Mouse (Mus musculus): ENCODE data around the gene Npr2.

The Npr2 gene

DNA sequence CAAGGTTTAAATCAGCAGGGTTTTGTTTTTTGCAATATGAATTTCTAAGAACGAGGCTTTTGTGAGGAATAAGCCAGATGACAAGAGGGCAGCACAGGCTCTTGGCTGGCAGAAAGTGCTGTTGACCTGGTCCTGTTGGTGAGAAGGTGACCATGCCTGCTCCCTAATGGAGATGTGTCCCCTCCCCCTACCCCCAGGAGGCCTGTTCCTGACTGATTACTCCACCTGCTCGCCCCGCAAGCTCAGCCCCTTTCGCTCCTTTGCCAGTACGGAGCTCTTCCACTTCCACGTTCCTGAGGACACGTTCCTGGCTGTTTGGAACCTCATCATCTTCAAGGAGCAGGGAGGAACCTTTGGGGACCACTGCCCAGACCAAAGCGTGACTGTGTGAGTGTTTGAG is 42.0 kb downstream of the Npr2 start:
- peak; percentile 30 to 55 for DNase-seq

DNA sequence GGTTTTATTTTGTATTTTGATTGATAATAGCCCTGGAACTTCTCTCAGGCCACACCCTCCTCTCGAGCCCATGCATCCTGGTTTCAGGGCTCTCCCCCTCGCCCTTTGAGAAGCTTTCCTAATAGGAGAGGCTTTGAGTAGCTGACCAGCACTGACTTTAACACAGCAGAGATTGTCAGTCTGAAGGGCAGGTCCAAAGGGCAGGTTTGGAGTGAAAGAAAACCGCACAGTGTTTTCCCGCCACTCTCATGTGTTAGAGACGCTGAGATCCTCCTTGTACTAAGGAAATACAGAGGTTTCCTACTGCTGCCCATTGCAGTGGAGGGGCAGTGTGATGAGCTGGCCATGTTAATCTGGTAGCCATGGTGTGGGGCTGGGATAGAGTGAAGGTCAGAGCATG is 43.2 kb downstream of the Npr2 start:
- no peak for DNase-seq

DNA sequence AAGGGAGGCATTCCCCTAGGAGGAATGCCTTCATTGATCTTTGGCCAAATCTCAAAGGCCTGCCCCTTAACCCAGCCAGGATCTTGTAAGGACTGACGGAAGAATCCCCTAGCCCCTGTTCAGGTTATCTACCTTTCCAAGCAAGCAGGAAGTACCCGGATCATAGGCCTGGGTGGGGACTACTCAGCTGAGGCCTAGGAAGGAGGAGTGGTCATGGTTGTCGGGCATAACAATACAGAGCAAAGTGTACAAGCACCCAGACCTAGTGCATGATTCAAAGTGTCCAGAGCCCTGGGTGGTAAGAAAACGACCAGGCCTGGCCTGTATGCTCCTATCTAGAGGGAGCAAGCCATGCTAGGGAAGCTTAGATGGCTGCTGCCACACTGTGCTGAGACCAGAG is 43.9 kb downstream of the Npr2 start:
- no peak for DNase-seq

DNA sequence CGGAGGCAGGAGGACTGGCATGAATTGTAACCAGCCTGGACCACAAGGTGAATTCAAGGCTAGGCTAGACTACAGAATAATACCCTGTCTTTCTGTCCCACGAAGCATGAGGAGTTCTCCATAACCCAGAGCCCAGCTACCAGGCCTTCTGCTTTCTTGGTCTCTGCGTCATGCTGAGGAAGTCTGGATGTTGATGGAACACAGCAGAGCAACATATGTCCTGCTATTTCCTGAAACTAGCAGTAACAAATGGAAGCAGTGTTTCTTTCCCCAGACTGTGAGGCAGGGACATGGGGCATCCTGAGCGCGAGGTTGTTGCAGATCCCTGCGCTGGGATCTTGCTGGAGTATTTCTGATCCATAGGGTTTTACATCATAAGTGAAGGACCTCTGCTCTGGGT is 46.8 kb downstream of the Npr2 start:
- DNase-seq = no peak

DNA sequence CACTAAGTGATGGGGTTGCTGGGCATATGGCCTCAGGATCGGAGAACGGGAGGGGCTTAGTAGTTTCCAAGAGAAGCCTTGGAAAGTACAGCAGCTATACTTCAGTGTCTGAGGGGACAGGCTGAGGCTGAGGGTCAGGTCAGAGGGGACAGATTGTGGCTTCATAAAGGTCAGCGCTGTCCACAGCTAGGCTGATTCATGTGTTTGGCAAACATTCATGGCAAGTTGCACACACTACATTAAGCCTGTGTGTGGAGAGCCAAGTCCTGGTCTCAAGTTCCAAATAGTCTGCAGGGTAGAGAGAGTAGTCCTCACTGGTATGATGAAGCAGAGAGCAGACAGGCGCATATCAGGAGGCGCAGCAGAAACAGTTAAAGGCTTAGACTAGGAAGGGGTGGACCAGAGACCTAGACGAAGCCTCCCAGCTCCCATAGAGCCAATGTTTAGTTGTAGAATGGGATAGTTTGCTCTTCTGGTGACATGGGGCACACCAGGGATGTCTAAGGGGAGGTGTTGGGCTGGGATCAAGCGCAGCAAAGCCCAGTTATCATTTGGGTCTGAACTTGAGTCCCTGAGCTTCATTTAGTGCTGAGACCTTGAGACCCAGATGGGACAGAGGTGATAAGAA is 47.8 kb downstream of the Npr2 start:
- DNase-seq = no peak

DNA sequence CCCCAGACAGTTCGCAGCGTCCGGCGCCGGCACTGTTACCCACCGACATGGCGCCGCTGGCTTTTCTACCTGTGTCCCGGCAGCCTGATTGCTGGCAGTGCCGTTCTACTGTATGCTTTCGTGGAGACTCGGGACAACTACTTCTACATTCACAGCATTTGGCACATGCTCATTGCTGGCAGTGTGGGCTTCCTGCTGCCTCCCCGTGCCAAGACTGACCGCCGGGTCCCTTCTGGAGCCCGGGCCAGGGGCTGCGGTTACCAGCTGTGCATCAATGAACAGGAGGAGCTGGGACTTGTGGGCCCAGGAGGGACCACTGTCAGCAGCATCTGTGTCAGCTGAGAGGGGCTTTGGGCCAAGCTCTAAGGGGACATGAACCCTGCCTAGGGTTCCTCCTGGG is 58.3 kb downstream of the Npr2 start:
- no peak for DNase-seq

DNA sequence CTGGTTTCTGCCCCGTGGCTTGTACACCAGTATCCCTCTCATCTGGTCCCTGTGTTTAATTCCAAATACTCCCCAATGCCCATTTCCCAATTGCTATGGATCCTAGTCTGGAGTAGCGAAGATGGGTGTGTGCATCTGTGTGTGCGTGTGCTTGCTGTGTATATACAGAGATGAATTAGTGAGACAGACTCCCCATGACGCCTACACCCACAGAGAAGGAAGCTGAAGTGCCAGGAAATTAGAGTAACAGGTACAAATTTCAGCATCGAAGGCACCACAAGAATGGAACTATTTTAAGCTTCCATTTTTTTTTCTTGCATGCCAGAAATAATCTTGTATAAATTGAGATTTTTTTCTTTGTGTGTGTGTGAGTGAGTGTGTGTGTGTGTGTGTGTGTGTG is 59.3 kb downstream of the Npr2 start:
- no peak for DNase-seq

DNA sequence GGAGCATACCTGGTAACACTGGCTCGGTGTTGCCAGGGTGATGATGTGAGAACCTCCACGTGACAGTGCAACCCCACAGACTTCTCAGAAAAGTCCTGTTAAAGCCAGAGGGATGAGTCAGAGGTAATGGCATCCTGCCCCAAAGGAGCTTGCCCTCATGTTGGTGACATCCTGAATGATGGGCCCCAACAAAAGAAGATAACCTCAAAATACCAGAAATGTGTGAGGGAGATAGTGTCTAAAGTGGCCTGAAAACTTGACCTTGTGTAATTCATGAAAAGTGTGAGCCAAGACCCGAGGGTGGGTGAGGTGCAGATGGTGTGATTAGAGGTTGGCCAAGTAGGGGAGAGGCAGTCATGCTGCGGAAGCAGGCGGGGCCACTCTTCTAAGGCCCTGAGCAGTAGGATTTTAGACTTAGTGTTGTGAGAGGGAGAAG is 62.1 kb downstream of the Npr2 start:
- peak; percentile 63 to 72 for DNase-seq

DNA sequence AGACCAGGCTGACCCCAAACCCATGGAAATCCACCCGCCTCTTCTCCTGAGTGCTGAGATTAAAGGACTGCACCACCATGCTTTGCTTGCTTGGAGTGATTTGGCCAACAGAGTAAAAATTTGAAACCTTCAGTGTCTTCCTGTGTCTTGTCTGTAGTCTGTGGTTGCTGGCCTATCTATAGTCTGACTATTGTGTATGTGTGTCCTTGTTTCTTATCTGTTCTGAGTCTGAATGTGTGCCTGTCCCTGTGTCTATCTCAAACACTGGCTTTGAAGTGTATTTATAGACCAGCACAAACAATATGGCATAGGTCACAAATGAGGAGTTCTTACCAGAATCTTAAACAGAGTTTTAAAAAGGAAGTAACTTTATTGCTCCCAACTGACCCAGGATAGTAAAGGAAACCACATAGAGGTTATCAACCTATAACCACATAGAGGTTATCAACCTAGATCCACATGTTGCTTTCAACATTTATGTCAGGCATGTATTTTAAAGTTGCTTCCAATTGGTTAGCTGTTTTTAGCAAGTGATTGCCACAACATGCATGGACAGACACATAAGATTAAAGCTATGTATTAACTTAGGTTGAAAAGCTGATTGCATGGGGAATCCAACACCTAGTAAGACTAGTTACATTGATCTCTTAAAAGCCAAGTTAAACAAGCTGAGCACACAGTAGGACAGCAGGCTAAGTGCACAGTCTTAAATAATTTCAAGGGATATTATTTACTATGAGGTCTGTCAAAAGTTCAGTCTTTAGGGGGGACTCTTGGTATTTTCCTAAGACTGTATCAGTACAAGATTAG is 62.9 kb downstream of the Npr2 start:
- DNase-seq = no peak

DNA sequence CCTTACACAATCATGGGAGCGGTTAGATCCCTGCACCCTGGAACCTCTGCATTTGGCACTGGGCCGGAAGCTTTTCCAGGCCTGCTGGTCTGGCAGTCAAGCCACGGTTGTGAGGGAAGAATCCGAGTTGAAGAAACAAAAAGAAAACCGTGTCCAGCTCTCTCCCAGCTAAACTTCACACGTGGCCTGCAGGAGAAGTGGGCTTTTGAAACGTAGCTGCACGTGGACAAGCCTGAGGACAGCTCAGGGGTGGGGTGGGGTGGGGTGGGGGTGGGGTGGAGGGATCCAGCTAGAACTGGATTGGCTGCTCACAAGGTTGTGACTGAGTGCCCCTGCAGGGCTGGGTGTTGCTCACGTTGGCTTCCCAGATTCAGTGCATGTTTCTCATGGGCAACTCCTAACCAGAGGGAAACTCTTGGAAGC is 63.5 kb downstream of the Npr2 start:
- DNase-seq = peak; percentile 69 to 81

DNA sequence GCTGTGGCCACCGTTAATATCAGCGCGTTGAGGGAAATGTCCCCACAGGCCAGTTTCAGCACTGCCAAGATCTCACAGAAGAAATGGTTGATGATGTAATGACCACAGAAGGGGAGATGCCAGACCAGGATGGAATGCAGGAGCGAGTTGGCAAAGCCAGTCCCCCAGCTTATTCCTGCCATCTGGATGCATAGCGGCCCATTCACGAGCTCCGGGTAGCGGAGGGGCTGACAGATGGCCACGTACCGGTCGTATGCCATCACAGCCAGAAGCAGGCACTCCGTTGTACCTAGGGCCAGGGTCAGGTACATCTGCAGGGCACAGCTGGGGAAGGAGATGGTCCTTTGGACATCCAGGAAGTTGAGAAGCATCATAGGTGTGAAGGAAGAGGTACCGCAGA is 64.8 kb downstream of the Npr2 start:
- peak in 1 of 2 experiments; percentile 38 for DNase-seq

DNA sequence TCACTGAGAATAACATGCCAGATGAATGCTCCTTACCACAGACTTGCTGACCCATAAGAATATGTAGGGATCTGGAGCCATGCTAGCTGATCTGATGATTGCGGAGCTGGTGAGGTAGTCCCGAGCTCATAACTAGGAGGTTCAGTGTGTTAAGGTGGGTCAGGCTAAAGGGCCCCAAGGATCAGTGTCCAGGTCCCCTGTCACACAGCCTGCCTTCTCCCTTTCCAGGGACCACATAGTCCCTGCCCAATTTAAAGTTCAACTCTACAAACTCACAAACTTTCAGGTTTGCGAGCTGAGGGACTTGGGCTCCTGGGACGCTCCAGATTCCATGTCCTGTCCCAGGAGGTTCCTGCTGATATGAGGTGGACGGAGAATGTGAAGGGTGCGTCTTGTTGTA is 69.0 kb downstream of the Npr2 start, which contains the start of gene Olfr70:
Gene Olfr70, minus strand, starts transcription at position 101 of the 400 bp plus-strand sequence.
- DNase-seq = no peak
